Mouse (Mus musculus) forebrain, embryonic 15.5 days (tissue): ENCODE results near the gene Fgfr2. TPM values are rescaled to one million over a fixed set of nuclear protein-coding genes. Genes with fewer than 3 reads are reported as not detected.

Experiments used
- ATAC-seq: fragments of 200-750 bp; cut with Nextera tagmentation; replicated peaks from 2 replicates; pipeline ENCODE4 v1.8.0; 2017; ENCODE audit warnings: mild to moderate bottlenecking, moderate TSS enrichment, moderate library complexity
- H3K27ac ChIP-seq: fragments of 300-500 bp; sonication (generic); replicated peaks from 2 replicates; pipeline ENCODE4 v1.5.1; 2015; ENCODE audit warnings: mild to moderate bottlenecking, inconsistent platforms
- H3K27me3 ChIP-seq: fragments of 300-500 bp; sonication (generic); 2 replicates; pipeline ENCODE4 v1.6.1; 2015; ENCODE audit warnings: inconsistent platforms
- H3K36me3 ChIP-seq: fragments of 300-500 bp; sonication (generic); 2 replicates; pipeline ENCODE4 v1.6.1; 2015; ENCODE audit warnings: mild to moderate bottlenecking, inconsistent platforms
- H3K4me1 ChIP-seq: fragments of 300-500 bp; sonication (generic); 2 replicates; pipeline ENCODE4 v1.6.1; 2015; ENCODE audit warnings: inconsistent platforms
- H3K4me2 ChIP-seq: fragments of 300-500 bp; sonication (generic); replicated peaks from 2 replicates; pipeline ENCODE4 v1.6.1; 2015; ENCODE audit warnings: mild to moderate bottlenecking, inconsistent platforms
- H3K4me3 ChIP-seq: fragments of 300-500 bp; sonication (generic); 2 replicates; pipeline ENCODE4 v1.5.1; 2015; ENCODE audit warnings: mild to moderate bottlenecking, inconsistent platforms
- H3K9ac ChIP-seq: fragments of 300-500 bp; sonication (generic); replicated peaks from 2 replicates; pipeline ENCODE4 v1.6.1; 2015; ENCODE audit warnings: mild to moderate bottlenecking, inconsistent platforms
- H3K9me3 ChIP-seq: fragments of 300-500 bp; sonication (generic); 2 replicates; pipeline ENCODE4 v1.6.1; 2016; ENCODE audit warnings: inconsistent platforms
- WGBS: fragments of 180-500 bp; shearing (Covaris S2); methylation state at CpG from one replicate; pipeline ENCODE4 v1.1.7; 2015; ENCODE audit warnings: mixed read lengths; 5-methylcytosine and 5-hydroxymethylcytosine counted together
- polyA plus RNA-seq: library from polyadenylated mRNA; unstranded; fragments of >200 nt; fragmentation: Nextera tagmentation; extraction: Ambion mirVana; gene quantifications from 2 replicates; pipeline ENCODE4 v1.2.1, GENCODE M21; 2015

Gene Fgfr2
- polyA plus RNA-seq, 1 experiment from 2014 or later = 48.1 TPM

DNA sequence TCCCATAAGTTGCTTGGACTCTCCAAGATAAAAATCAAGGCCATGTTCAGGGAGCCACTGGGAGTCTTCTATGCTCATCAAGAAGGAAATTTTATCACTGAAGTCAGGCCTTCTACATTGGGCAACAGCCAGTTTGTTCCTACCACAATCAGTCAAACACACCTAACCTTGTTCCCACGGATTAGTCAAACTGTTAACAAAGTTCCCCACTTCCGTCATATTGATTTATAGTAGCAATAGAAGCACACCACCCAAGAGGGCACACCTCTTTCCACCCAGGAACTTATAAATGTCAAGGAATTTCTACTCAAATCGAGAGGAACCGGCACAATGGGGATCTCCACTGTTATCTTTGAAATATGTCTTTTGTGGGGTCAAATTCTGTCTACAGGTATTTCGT lies 2091.4 kb downstream of the Fgfr2 start, which contains the start of gene Dmbt1:
Gene Dmbt1 (plus strand): TSS at position 299 of the 400 bp plus-strand sequence.
- Histone ChIP-seq H3K36me3 (no peaks in the 10 kb centered on the region), H3K27ac (no peak within 1 kb of the TSS), H3K9ac (no peak within 1 kb of the TSS), H3K4me3 (no peak within 1 kb of the TSS), H3K4me2 (no peak within 1 kb of the TSS), H3K4me1 (no peaks in the 10 kb centered on the region), H3K9me3 (no peaks in the 10 kb centered on the region), H3K27me3 (no peaks in the 10 kb centered on the region)
- 91% methylated on average over 5 of the region's 5 CpGs for WGBS
- no peak for ATAC-seq

DNA sequence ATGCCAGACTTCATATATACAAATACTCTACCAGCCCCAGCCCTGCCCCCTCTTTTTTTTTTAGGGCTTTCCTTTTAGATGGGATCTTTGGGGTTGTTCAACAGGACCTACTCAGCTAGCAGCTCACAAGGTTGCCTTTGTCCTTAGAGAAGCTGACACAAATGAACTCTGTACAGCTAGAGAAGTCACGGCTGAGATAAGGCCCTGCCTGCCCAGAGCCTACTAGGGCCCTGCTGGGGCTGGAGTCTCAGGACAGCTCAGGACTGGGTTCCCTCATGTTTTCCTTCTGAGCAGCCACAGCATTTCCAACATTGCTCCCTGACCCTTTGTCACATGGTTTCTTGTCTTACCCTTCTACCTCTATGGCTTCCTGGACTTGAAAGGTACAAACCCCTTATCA lies 2095.6 kb downstream of the Fgfr2 start:
- no peak overlapping the region for H3K9ac ChIP-seq
- no peak overlapping the region for H3K27ac ChIP-seq
- no peaks in the 10 kb centered on the region for H3K4me1 ChIP-seq
- WGBS = 81% methylated on average over 1 of the region's 1 CpGs
- no peak for ATAC-seq
- no peaks in the 10 kb centered on the region for H3K36me3 ChIP-seq
- no peaks in the 10 kb centered on the region for H3K9me3 ChIP-seq
- no peaks in the 10 kb centered on the region for H3K27me3 ChIP-seq
- no peak overlapping the region for H3K4me3 ChIP-seq
- H3K4me2 ChIP-seq = no peak overlapping the region

GRCm38 (mm10) chr7:131024807-131025206 lies 2098.3 kb downstream of the Fgfr2 start:
- ATAC-seq = no peak
- WGBS = 79% methylated on average over 1 of the region's 1 CpGs
- H3K27ac ChIP-seq = no peak overlapping the region
- H3K4me1 ChIP-seq = no peaks in the 10 kb centered on the region
- no peak overlapping the region for H3K9ac ChIP-seq
- no peak overlapping the region for H3K4me2 ChIP-seq
- H3K4me3 ChIP-seq = no peak overlapping the region
- H3K36me3 ChIP-seq = no peaks in the 10 kb centered on the region
- no peaks in the 10 kb centered on the region for H3K9me3 ChIP-seq
- no peaks in the 10 kb centered on the region for H3K27me3 ChIP-seq

DNA sequence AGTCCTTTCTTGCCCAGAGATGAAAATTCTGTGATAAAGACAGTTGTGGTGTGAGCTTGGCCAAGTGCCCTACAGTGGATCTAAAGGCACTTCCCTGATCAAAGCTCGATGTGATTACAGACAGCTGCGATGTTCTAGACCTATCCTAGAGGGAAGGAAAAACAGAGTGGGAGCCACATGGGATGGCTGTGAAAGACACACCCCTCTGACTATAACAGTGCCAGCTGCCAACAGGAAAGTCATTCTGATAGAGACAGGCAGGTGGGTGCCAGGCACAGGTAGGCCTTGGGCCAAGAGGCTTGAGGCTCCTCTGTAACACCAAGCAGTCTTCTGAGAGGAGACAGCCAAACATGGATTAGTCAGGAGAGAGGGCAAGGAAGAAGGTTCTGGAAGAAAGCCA lies 2104.0 kb downstream of the Fgfr2 start:
- 85% methylated on average over 2 of the region's 2 CpGs for WGBS
- no peaks in the 10 kb centered on the region for H3K36me3 ChIP-seq
- ATAC-seq = no peak

GRCm38 (mm10) chr7:131011901-131012300 lies 2111.2 kb downstream of the Fgfr2 start:
- ATAC-seq = no peak
- H3K4me1 ChIP-seq = no peaks in the 10 kb centered on the region
- no peak overlapping the region for H3K4me3 ChIP-seq
- WGBS = 85% methylated on average over 1 of the region's 1 CpGs
- no peaks in the 10 kb centered on the region for H3K36me3 ChIP-seq
- no peak overlapping the region for H3K4me2 ChIP-seq
- H3K9ac ChIP-seq = no peak overlapping the region
- H3K27me3 ChIP-seq = no peaks in the 10 kb centered on the region
- 0 out of 2 replicates have a peak, but pooled peaks cover 4% of the 10 kb centered on the region for H3K9me3 ChIP-seq
- H3K27ac ChIP-seq = no peak overlapping the region

More for the DNA sequence above, 2104.0 kb downstream of the Fgfr2 start:
- H3K9me3 ChIP-seq = peaks cover 7% of the 10 kb centered on the region; the same call in 1 of the 2 replicates
- H3K4me1 ChIP-seq = no peaks in the 10 kb centered on the region
- no peak overlapping the region for H3K27ac ChIP-seq
- H3K27me3 ChIP-seq = no peaks in the 10 kb centered on the region
- no peak overlapping the region for H3K4me2 ChIP-seq
- no peak overlapping the region for H3K4me3 ChIP-seq
- no peak overlapping the region for H3K9ac ChIP-seq

DNA sequence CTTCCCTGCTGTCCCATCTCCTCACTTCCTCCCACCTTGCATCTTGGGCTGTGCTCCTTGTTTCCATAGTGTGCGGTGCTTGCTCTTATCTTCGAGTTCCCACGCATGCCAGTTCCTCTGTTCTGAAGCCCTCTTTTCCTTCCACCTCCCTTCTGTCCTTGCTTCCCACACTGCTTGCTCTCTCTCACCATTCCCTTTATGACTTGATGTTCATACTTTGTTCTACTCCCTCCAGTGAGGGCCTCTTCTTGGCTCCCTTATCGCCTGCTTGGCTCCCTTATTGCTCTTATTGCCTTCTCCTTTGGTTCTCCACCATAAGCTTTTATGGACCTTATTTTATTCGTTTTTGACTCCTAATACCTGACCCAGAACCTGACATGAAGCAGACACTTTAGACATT lies 2114.0 kb downstream of the Fgfr2 start:
- Histone ChIP-seq H3K4me3 (no peak overlapping the region), H3K4me1 (no peaks in the 10 kb centered on the region), H3K9ac (no peak overlapping the region), H3K4me2 (no peak overlapping the region), H3K36me3 (no peaks in the 10 kb centered on the region), H3K27me3 (no peaks in the 10 kb centered on the region), H3K27ac (no peak overlapping the region), H3K9me3 (0 out of 2 replicates have a peak, but pooled peaks cover 4% of the 10 kb centered on the region)
- 83% methylated on average over 5 of the region's 5 CpGs for WGBS
- no peak for ATAC-seq

DNA sequence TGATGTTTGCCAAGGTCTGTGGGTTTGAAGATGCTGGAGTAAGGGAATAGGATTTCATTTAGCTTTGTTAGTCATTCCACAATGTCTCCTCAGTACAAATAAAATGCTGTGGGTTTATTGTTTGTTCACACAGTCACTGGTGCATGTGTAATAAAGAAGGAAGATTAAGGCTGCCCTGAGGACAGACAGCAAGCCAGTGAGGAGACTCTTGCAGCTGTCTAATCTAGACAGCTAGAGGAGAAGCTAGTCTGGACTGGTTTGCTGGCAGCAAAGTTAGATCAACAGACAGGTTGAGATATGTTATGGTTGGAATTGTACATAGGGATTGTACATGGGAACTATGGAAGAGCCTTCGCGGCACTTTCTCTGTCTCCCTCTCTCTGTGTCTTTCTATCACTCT lies 2115.9 kb downstream of the Fgfr2 start:
- H3K36me3 ChIP-seq = no peaks in the 10 kb centered on the region
- H3K27ac ChIP-seq = no peak overlapping the region
- H3K9ac ChIP-seq = no peak overlapping the region
- ATAC-seq = no peak
- 96% methylated on average over 2 of the region's 2 CpGs for whole genome bisulfite sequencing
- H3K4me2 ChIP-seq = no peak overlapping the region
- H3K27me3 ChIP-seq = no peaks in the 10 kb centered on the region
- 0 out of 2 replicates have a peak, but pooled peaks cover 4% of the 10 kb centered on the region for H3K9me3 ChIP-seq
- H3K4me3 ChIP-seq = no peak overlapping the region
- no peaks in the 10 kb centered on the region for H3K4me1 ChIP-seq

- no peak overlapping the region for H3K4me2 ChIP-seq
- no peak for ATAC-seq
Observed at GRCm38 (mm10) chr7:131004071-131004470, 2119.1 kb downstream of the Fgfr2 start.

DNA sequence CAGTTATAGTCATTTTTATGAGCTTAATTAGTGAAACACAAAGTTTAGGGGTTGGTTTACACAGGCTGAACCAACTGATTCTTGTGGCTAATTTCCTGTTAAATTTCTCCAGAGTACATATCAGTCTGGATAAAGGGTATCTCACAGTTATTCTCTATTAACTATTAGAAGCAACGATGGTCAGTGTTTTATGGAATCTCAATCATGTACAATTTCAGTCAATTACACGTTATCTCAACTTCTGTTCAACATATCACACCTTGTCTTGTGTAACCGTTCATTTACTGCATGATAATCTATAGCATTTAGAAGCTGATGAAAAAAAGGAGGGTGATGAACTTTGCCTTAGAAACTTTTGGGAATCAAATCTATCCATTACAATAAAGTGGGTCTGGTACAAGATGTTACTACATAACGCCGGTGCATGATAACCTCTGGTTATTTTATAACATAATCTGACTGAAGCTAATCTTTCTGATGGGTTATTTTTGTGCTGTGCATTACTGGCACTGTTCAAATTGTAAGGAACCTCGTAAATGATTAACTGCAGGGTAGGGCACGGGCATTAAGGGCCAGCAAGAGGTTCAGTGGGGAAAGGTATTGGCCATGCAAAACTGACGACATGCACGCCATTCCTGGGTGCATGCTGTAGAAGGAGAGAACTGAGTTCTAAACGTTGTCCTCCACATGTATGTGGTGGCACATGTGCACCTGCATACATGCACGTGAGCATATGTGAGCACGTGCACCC lies 2121.0 kb downstream of the Fgfr2 start:
- WGBS = 89% methylated on average over 12 of the region's 12 CpGs
- H3K4me2 ChIP-seq = no peak overlapping the region
- H3K27ac ChIP-seq = no peak overlapping the region
- no peak overlapping the region for H3K9ac ChIP-seq
- ATAC-seq = no peak
- no peak overlapping the region for H3K4me3 ChIP-seq
- H3K27me3 ChIP-seq = no peaks in the 10 kb centered on the region
- H3K9me3 ChIP-seq = 0 out of 2 replicates have a peak, but pooled peaks cover 4% of the 10 kb centered on the region
- H3K36me3 ChIP-seq = no peaks in the 10 kb centered on the region
- no peaks in the 10 kb centered on the region for H3K4me1 ChIP-seq

More at GRCm38 (mm10) chr7:131004071-131004470, 2119.1 kb downstream of the Fgfr2 start:
- H3K27me3 ChIP-seq = no peaks in the 10 kb centered on the region
- H3K4me3 ChIP-seq = no peak overlapping the region
- H3K36me3 ChIP-seq = no peaks in the 10 kb centered on the region
- 78% methylated on average over 5 of the region's 5 CpGs for WGBS
- no peaks in the 10 kb centered on the region for H3K4me1 ChIP-seq
- H3K27ac ChIP-seq = no peak overlapping the region
- no peak overlapping the region for H3K9ac ChIP-seq
- H3K9me3 ChIP-seq = 0 out of 2 replicates have a peak, but pooled peaks cover 4% of the 10 kb centered on the region

DNA sequence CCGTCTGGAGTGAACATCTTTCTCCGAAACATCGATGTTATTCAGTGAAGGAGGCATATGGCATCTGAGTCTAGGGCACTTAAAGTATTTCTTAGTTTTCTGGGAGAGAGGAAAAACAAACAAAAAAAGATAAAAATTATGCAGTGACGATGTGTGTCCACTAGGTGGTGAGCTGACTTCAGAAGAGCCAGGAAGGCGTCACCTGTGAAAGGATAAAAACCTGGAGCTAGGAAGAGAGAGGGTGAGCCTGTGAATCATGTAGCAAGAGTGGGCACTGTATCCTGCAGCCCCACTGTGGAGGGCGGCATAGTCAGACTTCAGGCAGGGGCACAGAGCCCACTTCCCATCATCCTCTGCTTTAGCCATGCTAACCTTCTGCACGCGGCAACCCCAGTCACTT lies 2129.2 kb downstream of the Fgfr2 start:
- no peaks in the 10 kb centered on the region for H3K36me3 ChIP-seq
- no peaks in the 10 kb centered on the region for H3K27me3 ChIP-seq
- no peak overlapping the region for H3K4me2 ChIP-seq
- H3K4me3 ChIP-seq = no peak overlapping the region
- H3K9ac ChIP-seq = no peak overlapping the region
- no peaks in the 10 kb centered on the region for H3K9me3 ChIP-seq
- 52% methylated on average over 8 of the region's 8 CpGs for WGBS
- no peaks in the 10 kb centered on the region for H3K4me1 ChIP-seq
- no peak overlapping the region for H3K27ac ChIP-seq
- no peak for ATAC-seq

- no peak for ATAC-seq
- Histone ChIP-seq H3K4me2 (no peak overlapping the region), H3K9me3 (no peaks in the 10 kb centered on the region), H3K36me3 (no peaks in the 10 kb centered on the region), H3K27me3 (no peaks in the 10 kb centered on the region), H3K27ac (no peak overlapping the region), H3K4me3 (no peak overlapping the region), H3K9ac (no peak overlapping the region), H3K4me1 (no peaks in the 10 kb centered on the region)
- WGBS = 87% methylated on average over 13 of the region's 13 CpGs
Observed at GRCm38 (mm10) chr7:130991174-130991789, 2131.9 kb downstream of the Fgfr2 start.

- no peak overlapping the region for H3K4me2 ChIP-seq
- H3K9ac ChIP-seq = no peak overlapping the region
- no peaks in the 10 kb centered on the region for H3K9me3 ChIP-seq
- no peak overlapping the region for H3K4me3 ChIP-seq
- no peaks in the 10 kb centered on the region for H3K27me3 ChIP-seq
- no peak for ATAC-seq
- H3K27ac ChIP-seq = no peak overlapping the region
- H3K4me1 ChIP-seq = no peaks in the 10 kb centered on the region
- no peaks in the 10 kb centered on the region for H3K36me3 ChIP-seq
- 48% methylated on average over 3 of the region's 3 CpGs for WGBS
Observed at GRCm38 (mm10) chr7:130989371-130989770, 2133.8 kb downstream of the Fgfr2 start.
